Mouse (Mus musculus) kidney, postnatal 0 days (tissue): ENCODE results near the gene Fstl4. TPM values are rescaled to one million over a fixed set of nuclear protein-coding genes. Genes with fewer than 3 reads are reported as not detected.

Experiments
- ATAC-seq: fragments of 200-750 bp; cut with Nextera tagmentation; replicated peaks from 2 replicates; pipeline ENCODE4 v1.8.0; 2017; ENCODE audit warnings: low read depth, moderate number of reproducible peaks, moderate TSS enrichment, moderate library complexity; ENCODE audit not compliant: low FRiP score
- DNase-seq: peaks from one replicate; pipeline ENCODE4 v3.0.0-alpha.2; 2016; ENCODE audit warnings: low spot score
- H3K27ac ChIP-seq: fragments of 300-500 bp; sonication (generic); 2 replicates; pipeline ENCODE4 v1.5.1; 2014; ENCODE audit warnings: mild to moderate bottlenecking
- H3K27me3 ChIP-seq: fragments of 300-500 bp; sonication (generic); 2 replicates; pipeline ENCODE4 v1.6.1; 2014; ENCODE audit warnings: low read length, mixed read lengths; ENCODE audit not compliant: insufficient read depth
- H3K36me3 ChIP-seq: fragments of 300-500 bp; sonication (generic); 2 replicates; pipeline ENCODE4 v1.6.1; 2014; ENCODE audit warnings: low read length, mixed read lengths; ENCODE audit not compliant: insufficient read depth
- H3K4me1 ChIP-seq: fragments of 300-500 bp; sonication (generic); replicated peaks from 2 replicates; pipeline ENCODE4 v1.6.1; 2014; ENCODE audit warnings: antibody characterized with exemption, low read length, mixed read lengths; ENCODE audit not compliant: insufficient read depth
- H3K4me2 ChIP-seq: fragments of 300-500 bp; sonication (generic); 2 replicates; pipeline ENCODE4 v1.6.1; 2014; ENCODE audit warnings: mild to moderate bottlenecking, low read length, moderate library complexity, mixed read lengths
- H3K4me3 ChIP-seq: fragments of 300-500 bp; sonication (generic); replicated peaks from 2 replicates; pipeline ENCODE4 v1.5.1; 2014; ENCODE audit warnings: low read depth, low read length
- H3K9ac ChIP-seq: fragments of 300-500 bp; sonication (generic); 2 replicates; pipeline ENCODE4 v1.6.1; 2014; ENCODE audit warnings: low read depth, low read length
- H3K9me3 ChIP-seq: fragments of 300-500 bp; sonication (generic); replicated peaks from 2 replicates; pipeline ENCODE4 v1.6.1; 2016; ENCODE audit warnings: low read length, inconsistent platforms, mixed read lengths
- CTCF ChIP-seq: IDR thresholded peaks from 2 replicates; pipeline ENCODE4 v1.5.1; 2016; ENCODE audit warnings: antibody characterized with exemption, low read depth, mild to moderate bottlenecking, moderate library complexity
- WGBS: fragments of 180-500 bp; shearing (Covaris S2); extraction: QIAGEN DNeasy Blood & Tissue Kit; methylation state at CpG from one replicate; pipeline ENCODE4 v1.1.7; 2014; 5-methylcytosine and 5-hydroxymethylcytosine counted together
- polyA plus RNA-seq: library from polyadenylated mRNA; unstranded; fragments of >200 nt; fragmentation: Nextera tagmentation; extraction: Ambion mirVana; gene quantifications from 2 replicates; pipeline ENCODE4 v1.2.1, GENCODE M21; 2015

The Fstl4 gene
- polyA plus RNA-seq, 1 experiment from 2014 or later: 0.47 TPM

- no peak for ATAC-seq
- peak; percentile 94 for TF ChIP-seq CTCF
- H3K27me3 ChIP-seq: no peaks in the 10 kb centered on the region
- no peak overlapping the region for H3K9ac ChIP-seq
- DNase-seq: peak; percentile 78
- no peaks in the 10 kb centered on the region for H3K4me1 ChIP-seq
- H3K4me2 ChIP-seq: no peak overlapping the region
- 22% methylated on average over 4 of the region's 4 CpGs for WGBS
- H3K4me3 ChIP-seq: no peak overlapping the region
- no peak overlapping the region for H3K27ac ChIP-seq
- no peaks in the 10 kb centered on the region for H3K36me3 ChIP-seq
- H3K9me3 ChIP-seq: no peaks in the 10 kb centered on the region
Measured at GRCm38 (mm10) chr11:53032336-53032735, 267.9 kb downstream of the Fstl4 start.

- Histone ChIP-seq H3K4me2 (no peak overlapping the region), H3K4me1 (no peaks in the 10 kb centered on the region), H3K36me3 (no peaks in the 10 kb centered on the region), H3K4me3 (no peak overlapping the region), H3K9me3 (no peaks in the 10 kb centered on the region), H3K9ac (no peak overlapping the region), H3K27ac (no peak overlapping the region), H3K27me3 (no peaks in the 10 kb centered on the region)
- no peak for TF ChIP-seq CTCF
- DNase-seq (no peak), ATAC-seq (no peak)
- WGBS: 82% methylated on average over 7 of the region's 7 CpGs
Measured at GRCm38 (mm10) chr11:53035414-53035813, 271.0 kb downstream of the Fstl4 start.

- Histone ChIP-seq H3K9me3 (no peaks in the 10 kb centered on the region), H3K9ac (no peak overlapping the region), H3K4me3 (no peak overlapping the region), H3K27ac (no peak overlapping the region), H3K4me2 (no peak overlapping the region), H3K36me3 (no peaks in the 10 kb centered on the region), H3K4me1 (no peaks in the 10 kb centered on the region), H3K27me3 (no peaks in the 10 kb centered on the region)
- DNase-seq: peak; percentile 29
- ATAC-seq: no peak
- TF ChIP-seq CTCF: no peak
- WGBS: 52% methylated on average over 6 of the region's 6 CpGs
Measured at GRCm38 (mm10) chr11:53046850-53047249, 282.4 kb downstream of the Fstl4 start.

GRCm38 (mm10) chr11:53054151-53054550 lies 289.7 kb downstream of the Fstl4 start:
- no peak overlapping the region for H3K4me2 ChIP-seq
- no peak for ATAC-seq
- TF ChIP-seq CTCF: no peak
- H3K9me3 ChIP-seq: no peaks in the 10 kb centered on the region
- peak; percentile 16 for DNase-seq
- no peak overlapping the region for H3K27ac ChIP-seq
- H3K36me3 ChIP-seq: no peaks in the 10 kb centered on the region
- no peaks in the 10 kb centered on the region; the same call in 1 of the 2 replicates for H3K4me1 ChIP-seq
- no peak overlapping the region for H3K9ac ChIP-seq
- no peaks in the 10 kb centered on the region for H3K27me3 ChIP-seq
- whole genome bisulfite sequencing: 32% methylated on average over 5 of the region's 5 CpGs
- no peak overlapping the region for H3K4me3 ChIP-seq

- H3K27ac ChIP-seq: no peak overlapping the region
- no peak for DNase-seq
- 79% methylated on average over 6 of the region's 6 CpGs for WGBS
- H3K9ac ChIP-seq: no peak overlapping the region
- no peak for ATAC-seq
- no peak overlapping the region for H3K4me3 ChIP-seq
- H3K36me3 ChIP-seq: no peaks in the 10 kb centered on the region
- no peak overlapping the region for H3K4me2 ChIP-seq
- no peaks in the 10 kb centered on the region; the same call in 1 of the 2 replicates for H3K4me1 ChIP-seq
- H3K27me3 ChIP-seq: no peaks in the 10 kb centered on the region
- H3K9me3 ChIP-seq: no peaks in the 10 kb centered on the region
- TF ChIP-seq CTCF: no peak
Measured at GRCm38 (mm10) chr11:53055896-53056295, 291.5 kb downstream of the Fstl4 start.

GRCm38 (mm10) chr11:53056781-53057180 lies 292.3 kb downstream of the Fstl4 start:
- Histone ChIP-seq H3K9me3 (no peaks in the 10 kb centered on the region), H3K9ac (no peak overlapping the region), H3K4me1 (no peaks in the 10 kb centered on the region; the same call in 1 of the 2 replicates), H3K36me3 (no peaks in the 10 kb centered on the region), H3K27ac (no peak overlapping the region), H3K4me2 (no peak overlapping the region), H3K4me3 (no peak overlapping the region), H3K27me3 (no peaks in the 10 kb centered on the region)
- WGBS: 65% methylated on average over 6 of the region's 6 CpGs
- ATAC-seq (no peak), DNase-seq (no peak)
- TF ChIP-seq CTCF: no peak
